Mouse (Mus musculus) neutrophil, adult 5-6 weeks (primary cell): ENCODE measurements around the gene Mrap. TPM values are rescaled to one million over a fixed set of nuclear protein-coding genes. Genes with fewer than 3 reads are reported as not detected.

ENCODE experiments used
- ATAC-seq: fragments of 151-379, 151-347 bp; 2 replicates; pipeline ENCODE4 v1.8.0; 2017; ENCODE audit warnings: mild to moderate bottlenecking, moderate TSS enrichment; ENCODE audit not compliant: insufficient number of reproducible peaks, poor library complexity, low FRiP score, severe bottlenecking; ENCODE audit errors: extremely low read depth
- total RNA-seq: library from RNA; stranded (forward); fragments of 200-1000 nt; gene quantifications from 2 replicates; pipeline ENCODE4 v1.2.3, GENCODE M21; 2017

The Mrap gene
- total RNA-seq, 1 experiment from 2014 or later = not detected

GRCm38 (mm10) chr16:90747143-90747542 is 9.1 kb downstream of the Mrap start:
- ATAC-seq = no peak

DNA sequence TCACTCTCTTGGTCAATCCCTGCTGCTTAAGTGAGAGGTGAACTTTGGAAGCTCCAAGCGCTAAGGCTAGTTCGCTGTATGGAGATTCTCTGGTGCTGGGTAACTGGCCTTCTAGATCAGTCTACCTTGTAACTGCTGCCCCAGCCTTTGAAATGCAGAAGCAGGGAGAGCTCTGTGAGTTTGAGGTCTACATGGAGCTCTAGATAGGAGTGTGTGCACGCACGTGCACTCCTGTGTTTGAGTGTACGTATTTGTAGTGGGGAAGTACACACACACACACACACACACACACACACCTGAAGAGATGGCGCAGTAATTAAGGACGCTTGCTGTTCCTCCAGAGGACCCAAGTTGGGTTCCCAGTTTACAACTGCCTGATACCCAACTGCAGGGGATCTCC is 10.2 kb downstream of the Mrap start:
- no peak for ATAC-seq

DNA sequence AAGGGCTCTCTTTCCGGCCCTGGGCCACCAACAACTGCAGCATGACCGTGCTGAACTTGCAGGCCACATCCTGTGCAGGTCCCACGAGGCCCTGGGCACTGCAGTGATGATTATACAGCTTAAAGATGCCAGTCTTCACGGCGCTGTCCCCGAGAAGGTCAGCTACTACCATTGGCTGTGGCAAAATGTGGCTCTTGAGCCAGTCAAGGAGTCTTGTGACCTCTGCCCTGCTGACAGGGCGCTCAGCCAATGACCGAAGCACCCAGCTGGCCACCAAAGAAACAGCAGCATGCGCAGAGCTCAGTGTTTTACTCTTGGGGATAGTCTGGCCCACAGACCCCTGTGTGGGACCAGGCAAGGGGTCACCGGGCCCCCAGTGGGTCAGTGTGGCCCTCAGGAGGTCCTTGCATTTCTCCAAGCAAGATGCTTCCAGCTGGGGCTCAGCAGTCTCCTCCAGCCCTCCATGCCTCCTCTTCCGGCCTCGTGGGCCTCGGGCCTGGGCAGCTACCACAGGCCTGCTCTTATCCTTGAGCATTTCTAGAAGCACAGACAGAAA is 15.5 kb downstream of the Mrap start:
- no peak for ATAC-seq

GRCm38 (mm10) chr16:90759335-90759734 is 21.3 kb downstream of the Mrap start:
- ATAC-seq = no peak

DNA sequence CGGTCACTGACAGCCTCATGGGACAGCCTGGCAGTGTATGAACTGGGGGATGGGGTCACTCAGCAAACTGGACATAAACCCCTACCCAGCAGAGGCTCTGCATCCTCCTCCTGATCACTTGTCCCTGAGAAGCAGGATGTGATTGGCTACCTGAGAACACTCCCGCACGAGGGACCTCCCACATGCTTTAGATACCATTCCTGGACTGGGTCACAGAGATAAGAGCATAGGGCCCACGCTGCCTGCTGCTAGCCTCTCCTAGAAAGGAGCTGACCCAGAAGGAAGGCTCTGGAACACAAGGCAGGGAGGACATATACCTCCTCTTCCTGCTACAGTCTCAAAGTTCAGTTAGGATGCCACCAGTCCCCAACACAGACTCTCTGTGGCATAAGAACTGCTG is 22.5 kb downstream of the Mrap start:
- no peak for ATAC-seq

DNA sequence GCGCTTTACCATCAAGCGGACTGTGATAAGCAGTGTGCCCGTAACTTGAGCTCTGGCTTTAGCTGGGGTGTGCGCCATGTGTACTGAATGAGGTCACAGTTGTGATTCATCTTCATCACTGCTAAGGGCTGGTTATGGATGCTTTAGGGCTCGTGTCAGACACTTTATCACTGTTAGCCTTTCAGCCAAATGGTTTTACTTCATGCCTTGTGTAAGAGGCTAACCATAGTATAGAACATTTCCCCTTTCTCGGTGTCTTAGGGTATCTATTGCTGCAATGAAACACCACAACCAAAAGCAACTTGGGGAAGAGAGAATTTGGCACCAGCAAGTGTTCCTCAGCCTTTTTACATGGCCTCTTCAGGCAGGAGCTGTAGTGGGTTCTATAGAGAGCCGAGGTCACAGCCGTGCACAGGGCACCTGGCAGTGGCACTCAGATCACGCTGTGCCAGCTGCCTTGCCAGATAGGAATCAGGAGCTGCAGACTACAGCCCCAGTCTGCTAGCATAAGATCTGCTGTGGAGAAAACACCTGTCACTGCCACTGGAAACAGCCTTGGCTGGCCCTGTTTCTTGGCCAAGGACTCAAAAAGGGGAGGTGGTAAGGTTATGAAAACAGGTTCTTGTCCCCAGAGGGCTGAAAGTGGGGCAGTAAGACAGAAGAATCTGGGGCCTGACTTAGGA is 27.3 kb downstream of the Mrap start:
- no peak for ATAC-seq

GRCm38 (mm10) chr16:90766919-90767454 is 29.0 kb downstream of the Mrap start:
- no peak for ATAC-seq

- ATAC-seq = no peak
These were observed 36.2 kb downstream of the Mrap start for GRCm38 (mm10) chr16:90774216-90774615.

DNA sequence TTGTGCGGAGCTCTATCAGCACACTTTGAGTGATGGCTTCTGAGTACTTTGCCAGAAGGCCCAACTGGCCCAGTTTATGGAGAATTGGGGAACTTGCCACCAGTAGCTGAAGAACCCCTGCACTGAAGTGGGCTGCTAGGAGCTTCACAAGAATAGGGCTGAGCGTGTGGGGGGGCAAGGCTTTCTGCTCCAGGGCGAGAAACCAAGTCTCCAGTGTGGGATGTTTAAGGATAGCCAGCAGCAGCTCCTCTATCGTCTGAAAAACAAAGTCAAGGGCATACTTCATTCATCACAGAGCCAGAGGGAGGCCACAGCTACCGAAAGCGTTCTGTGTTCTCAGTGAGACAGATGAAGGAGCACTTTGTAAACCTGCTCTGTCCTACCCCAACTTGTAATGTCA is 36.6 kb downstream of the Mrap start:
- ATAC-seq = no peak

DNA sequence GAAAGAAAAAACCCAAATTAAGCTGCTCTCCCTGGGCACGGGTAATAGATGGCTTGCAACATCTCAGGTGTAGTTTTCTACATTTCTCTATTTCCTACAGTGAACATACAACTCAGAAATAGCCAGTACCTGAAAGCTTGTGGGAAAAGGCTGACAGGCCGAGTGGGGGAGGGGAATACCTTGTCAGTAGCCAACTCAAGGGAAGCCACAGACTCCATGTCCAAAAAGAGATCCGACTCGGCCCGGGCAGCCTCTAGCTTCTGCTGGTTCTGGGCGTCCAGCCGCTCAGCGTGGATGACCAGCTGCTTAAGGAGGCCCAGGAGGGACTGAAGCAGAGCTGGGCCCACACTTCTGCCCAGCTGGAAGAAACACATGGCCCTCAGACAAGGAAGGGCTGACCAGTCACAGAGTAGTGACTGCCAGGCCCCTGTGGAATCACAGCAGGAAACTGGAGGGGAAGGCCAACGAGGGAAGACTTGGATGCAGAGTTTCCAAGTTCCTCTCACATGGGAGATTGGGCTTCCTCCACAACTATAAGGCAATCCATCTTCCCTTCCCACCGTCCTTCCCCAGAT is 38.0 kb downstream of the Mrap start:
- ATAC-seq = no peak

DNA sequence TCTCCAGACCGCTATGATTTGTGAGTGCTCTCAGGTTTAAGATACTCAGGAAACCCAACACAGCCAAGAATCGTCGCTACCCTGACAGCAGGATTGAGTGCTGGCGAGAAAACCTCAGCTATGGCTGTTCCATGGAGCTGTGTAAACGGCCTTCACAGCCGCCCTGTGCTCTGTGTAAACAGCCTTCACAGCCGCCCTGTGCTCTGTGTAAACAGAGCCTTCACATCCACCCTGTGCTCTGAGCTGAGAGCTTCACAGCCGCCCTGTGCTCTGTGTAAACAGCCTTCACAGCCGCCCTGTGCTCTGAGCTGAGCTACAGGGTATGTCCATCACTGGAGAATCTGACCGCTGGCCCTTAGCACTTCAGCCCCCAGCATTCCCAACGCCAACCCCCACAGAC is 41.8 kb downstream of the Mrap start:
- ATAC-seq = no peak

DNA sequence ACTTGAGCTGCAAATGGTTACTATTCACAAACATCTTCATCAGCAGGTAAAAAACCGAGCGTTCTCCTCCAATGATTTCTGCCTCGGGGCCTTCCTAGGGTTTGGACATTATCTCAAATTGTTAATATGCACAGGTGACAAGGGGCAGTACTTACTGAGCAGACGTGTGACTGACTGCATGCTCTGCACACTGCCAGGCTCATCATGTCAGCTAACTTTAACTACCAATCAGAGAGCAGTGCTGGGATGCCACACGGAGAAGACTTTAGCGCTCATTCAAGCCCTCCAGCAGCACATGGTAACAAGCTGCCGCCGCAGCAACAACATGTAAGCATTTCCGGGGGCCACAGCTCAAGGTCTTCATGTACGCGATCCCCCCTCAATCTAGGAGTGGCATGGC is 45.3 kb downstream of the Mrap start:
- no peak for ATAC-seq

- ATAC-seq = no peak
These were observed 47.2 kb downstream of the Mrap start for GRCm38 (mm10) chr16:90785257-90785656.

- ATAC-seq = no peak
These were observed 50.6 kb downstream of the Mrap start for GRCm38 (mm10) chr16:90788580-90788979.

GRCm38 (mm10) chr16:90790946-90791345 is 52.9 kb downstream of the Mrap start:
- no peak for ATAC-seq

GRCm38 (mm10) chr16:90792066-90792465 is 54.1 kb downstream of the Mrap start:
- no peak for ATAC-seq

DNA sequence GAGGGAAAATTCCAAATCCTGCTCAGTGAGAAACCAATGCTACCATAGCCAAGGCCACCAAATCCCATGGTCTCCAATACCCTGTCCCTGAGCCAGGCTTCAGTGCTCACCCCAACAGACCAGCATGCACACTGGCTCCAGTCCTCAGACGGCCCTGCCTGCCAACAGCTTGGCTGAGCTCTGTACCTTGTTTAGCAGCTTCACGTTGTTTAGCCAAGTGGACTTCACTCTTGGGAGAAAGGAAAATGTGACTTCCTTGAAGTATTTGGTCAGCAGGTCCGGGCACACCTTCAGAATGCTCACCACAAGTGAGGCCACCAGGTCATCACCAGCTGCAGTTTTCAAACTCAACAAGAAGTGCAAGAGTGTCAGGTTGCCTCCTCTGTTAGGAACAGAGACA is 54.5 kb downstream of the Mrap start:
- no peak for ATAC-seq

DNA sequence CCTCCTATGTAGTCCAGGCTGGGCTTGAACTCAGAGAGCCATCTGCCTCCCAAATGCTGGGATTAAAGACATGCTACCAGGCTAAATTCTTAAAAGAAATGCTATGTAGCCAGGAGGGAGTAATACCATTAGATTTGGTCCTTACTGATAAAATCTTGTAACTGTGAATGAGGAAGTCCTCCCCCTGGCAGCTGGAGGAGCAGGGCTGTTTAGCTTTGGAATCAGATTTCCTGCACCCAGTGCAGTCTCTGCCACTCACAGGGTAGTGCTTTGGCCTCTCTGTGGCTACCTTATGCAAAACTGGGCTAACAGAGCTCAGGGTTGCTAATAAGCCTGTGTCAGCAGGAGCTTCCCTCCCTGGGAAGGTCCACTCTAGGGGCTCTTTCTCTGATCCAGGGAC is 56.7 kb downstream of the Mrap start:
- no peak for ATAC-seq

GRCm38 (mm10) chr16:90798446-90798845 is 60.4 kb downstream of the Mrap start:
- no peak for ATAC-seq

DNA sequence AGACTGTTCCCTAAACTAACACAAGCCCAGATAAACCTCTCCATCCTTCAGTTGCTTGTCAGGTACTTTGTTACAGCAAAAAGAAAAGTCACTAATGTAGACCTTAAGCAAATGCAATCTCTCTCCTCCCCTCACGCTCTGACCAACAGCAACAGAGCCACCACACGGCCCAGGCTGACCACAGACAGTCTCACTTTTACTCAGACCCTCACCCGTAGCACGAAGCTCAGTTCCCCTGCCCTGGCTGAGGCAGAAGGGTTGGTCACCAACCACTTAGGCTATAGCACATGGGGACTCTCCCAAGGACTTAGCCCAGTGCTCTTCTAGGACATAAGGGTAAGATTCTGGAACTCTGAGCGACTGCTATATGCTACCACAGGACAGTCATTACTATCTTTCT is 60.8 kb downstream of the Mrap start:
- ATAC-seq = no peak
